Mouse (Mus musculus): ENCODE data around the gene Vmn1r122. TPM values are rescaled to one million over a fixed set of nuclear protein-coding genes. Genes with fewer than 3 reads are reported as not detected.
"Not testable (repeated sequence)": the region's sequence is repeated elsewhere in the genome, so short reads cannot be mapped to it uniquely, and the experiment has no call there.

Vmn1r122 gene
- polyA plus RNA-seq (2016; fragmentation: Nextera tagmentation; extraction: Ambion mirVana) = not detected in 2 replicates

GRCm38 (mm10) chr7:21134028-21134427, at the start of gene Vmn1r122:
Gene Vmn1r122 (minus strand): TSS chr7:21134128.
- not testable (repeated sequence) for H3K9me3 ChIP-seq; H3K36me3 ChIP-seq; H3K9ac ChIP-seq; H3K4me1 ChIP-seq; H3K27me3 ChIP-seq; H3K4me2 ChIP-seq (replicated peaks); ATAC-seq (ENCODE audit: insufficient number of reproducible peaks, insufficient read depth, low FRiP score, low TSS enrichment); H3K4me3 ChIP-seq; H3K27ac ChIP-seq
- WGBS = 64% methylated on average over 3 of the region's 3 CpGs

DNA sequence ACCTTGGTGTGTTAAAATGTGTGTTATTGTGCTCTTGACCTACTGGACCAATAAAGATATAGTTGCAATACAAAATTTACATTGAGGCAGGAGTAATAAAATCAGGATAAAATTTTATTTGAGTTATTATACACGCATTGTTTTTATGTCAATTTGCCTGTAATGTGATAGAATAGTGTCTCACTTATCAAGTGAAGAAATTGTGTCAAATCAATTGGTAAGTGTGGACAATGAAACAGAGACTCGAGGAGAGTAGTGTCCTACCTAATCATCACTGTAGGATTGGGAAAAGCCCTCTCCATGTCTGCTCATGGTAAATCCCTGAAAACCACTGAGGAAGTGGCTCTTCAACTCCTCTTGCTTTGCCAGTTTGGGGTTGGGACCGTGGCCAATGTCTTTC, 28.0 kb upstream of the Vmn1r122 start, which contains the start of gene Vmn1r123:
TSS of gene Vmn1r123 (plus strand) at position 301 of the 400 bp plus-strand sequence.
- WGBS = 40% methylated on average over 1 of the region's 3 CpGs
- H3K4me3 ChIP-seq; H3K4me1 ChIP-seq; H3K9me3 ChIP-seq; H3K36me3 ChIP-seq; H3K27ac ChIP-seq; H3K27me3 ChIP-seq; H3K4me2 ChIP-seq (replicated peaks); ATAC-seq (ENCODE audit: insufficient number of reproducible peaks, insufficient read depth, low FRiP score, low TSS enrichment); H3K9ac ChIP-seq: not testable (repeated sequence)

GRCm38 (mm10) chr7:21098413-21098812, 35.5 kb downstream of the Vmn1r122 start, which contains the start of gene Vmn1r121:
Gene Vmn1r121 (minus strand): TSS chr7:21098513.
- H3K9ac ChIP-seq; H3K36me3 ChIP-seq; H3K4me2 ChIP-seq (replicated peaks); H3K4me1 ChIP-seq; H3K9me3 ChIP-seq; ATAC-seq (ENCODE audit: insufficient number of reproducible peaks, insufficient read depth, low FRiP score, low TSS enrichment); H3K27ac ChIP-seq; H3K4me3 ChIP-seq; H3K27me3 ChIP-seq: not testable (repeated sequence)
- WGBS = 78% methylated on average over 5 of the region's 5 CpGs

Other genes with a start within 250 kb of the Vmn1r122 start
- gene Vmn1r118, start 221.8 kb downstream of the Vmn1r122 start, polyA plus RNA-seq (2016; fragmentation: Nextera tagmentation; extraction: Ambion mirVana) = not detected in 2 replicates
- not detected in 2 replicates for gene Vmn1r119, start 121.7 kb downstream of the Vmn1r122 start, polyA plus RNA-seq (2016; fragmentation: Nextera tagmentation; extraction: Ambion mirVana)
- gene Vmn1r120, start 80.3 kb downstream of the Vmn1r122 start, polyA plus RNA-seq (2016; fragmentation: Nextera tagmentation; extraction: Ambion mirVana) = not detected in 2 replicates
- not detected in 2 replicates for gene Vmn1r121, start 35.6 kb downstream of the Vmn1r122 start, polyA plus RNA-seq (2016; fragmentation: Nextera tagmentation; extraction: Ambion mirVana)
- not detected in 2 replicates for gene Vmn1r123, start 28.1 kb upstream of the Vmn1r122 start, polyA plus RNA-seq (2016; fragmentation: Nextera tagmentation; extraction: Ambion mirVana)
- gene Gm5157, start 56.3 kb upstream of the Vmn1r122 start, polyA plus RNA-seq (2016; fragmentation: Nextera tagmentation; extraction: Ambion mirVana) = not detected in 2 replicates
- not detected in 2 replicates for gene Vmn1r124, start 126.5 kb upstream of the Vmn1r122 start, polyA plus RNA-seq (2016; fragmentation: Nextera tagmentation; extraction: Ambion mirVana)
- not detected in 2 replicates for gene Vmn1r125, start 138.1 kb upstream of the Vmn1r122 start, polyA plus RNA-seq (2016; fragmentation: Nextera tagmentation; extraction: Ambion mirVana)
- not detected in 2 replicates for gene Vmn1r126, start 167.3 kb upstream of the Vmn1r122 start, polyA plus RNA-seq (2016; fragmentation: Nextera tagmentation; extraction: Ambion mirVana)
- not detected in 2 replicates for gene Vmn1r127, start 185.7 kb upstream of the Vmn1r122 start, polyA plus RNA-seq (2016; fragmentation: Nextera tagmentation; extraction: Ambion mirVana)
- not detected in 2 replicates for gene Vmn1r128, start 215.2 kb upstream of the Vmn1r122 start, polyA plus RNA-seq (2016; fragmentation: Nextera tagmentation; extraction: Ambion mirVana)
- gene Vmn1r129, start 227.2 kb upstream of the Vmn1r122 start, polyA plus RNA-seq (2016; fragmentation: Nextera tagmentation; extraction: Ambion mirVana) = not detected in 2 replicates